Mouse (Mus musculus) lung, embryonic 14.5 days (tissue): ENCODE data around the gene Zfp746. TPM values are rescaled to one million over a fixed set of nuclear protein-coding genes. Genes with fewer than 3 reads are reported as not detected.

Experiments
- ATAC-seq: fragments of 200-750 bp; cut with Nextera tagmentation; 2 replicates; pipeline ENCODE4 v1.8.0; 2017; ENCODE audit warnings: mild to moderate bottlenecking, moderate TSS enrichment, moderate library complexity; ENCODE audit not compliant: insufficient read depth
- DNase-seq: peaks from one replicate; pipeline ENCODE4 v3.0.0-alpha.2; 2015
- H3K27ac ChIP-seq: fragments of 300-500 bp; sonication (generic); 2 replicates; pipeline ENCODE4 v1.5.1; 2014; ENCODE audit warnings: low read depth, mild to moderate bottlenecking, moderate library complexity
- H3K27me3 ChIP-seq: fragments of 300-500 bp; sonication (generic); 2 replicates; pipeline ENCODE4 v1.6.1; 2014; ENCODE audit warnings: low read length, control low read depth; ENCODE audit not compliant: insufficient read depth
- H3K36me3 ChIP-seq: fragments of 300-500 bp; sonication (generic); 2 replicates; pipeline ENCODE4 v1.6.1; 2014; ENCODE audit warnings: control low read depth; ENCODE audit not compliant: insufficient read depth
- H3K4me1 ChIP-seq: fragments of 300-500 bp; sonication (generic); 2 replicates; pipeline ENCODE4 v1.6.1; 2014; ENCODE audit warnings: antibody characterized with exemption, control low read depth; ENCODE audit not compliant: insufficient read depth
- H3K4me2 ChIP-seq: fragments of 300-500 bp; sonication (generic); 2 replicates; pipeline ENCODE4 v1.6.1; 2014; ENCODE audit warnings: mild to moderate bottlenecking
- H3K4me3 ChIP-seq: fragments of 300-500 bp; sonication (generic); 2 replicates; pipeline ENCODE4 v1.5.1; 2014; ENCODE audit warnings: low read depth, low read length
- H3K9ac ChIP-seq: fragments of 300-500 bp; sonication (generic); 2 replicates; pipeline ENCODE4 v1.6.1; 2014
- H3K9me3 ChIP-seq: fragments of 300-500 bp; sonication (generic); 2 replicates; pipeline ENCODE4 v1.6.1; 2016; ENCODE audit warnings: low read depth, low read length, control low read depth
- CTCF ChIP-seq: IDR thresholded peaks from 2 replicates; pipeline ENCODE4 v1.5.1; 2016; ENCODE audit warnings: antibody characterized with exemption, low read depth
- WGBS: fragments of 180-500 bp; shearing (Covaris S2); extraction: QIAGEN DNeasy Blood & Tissue Kit; methylation state at CpG from one replicate; pipeline ENCODE4 v1.1.7; 2014; 5-methylcytosine and 5-hydroxymethylcytosine counted together
- polyA plus RNA-seq: library from polyadenylated mRNA; unstranded; fragments of >200 nt; fragmentation: Nextera tagmentation; extraction: Ambion mirVana; gene quantifications from 2 replicates; pipeline ENCODE4 v1.2.1, GENCODE M21; 2014

Gene Zfp746
- polyA plus RNA-seq, 1 experiment from 2014 or later = 30.1 TPM

DNA sequence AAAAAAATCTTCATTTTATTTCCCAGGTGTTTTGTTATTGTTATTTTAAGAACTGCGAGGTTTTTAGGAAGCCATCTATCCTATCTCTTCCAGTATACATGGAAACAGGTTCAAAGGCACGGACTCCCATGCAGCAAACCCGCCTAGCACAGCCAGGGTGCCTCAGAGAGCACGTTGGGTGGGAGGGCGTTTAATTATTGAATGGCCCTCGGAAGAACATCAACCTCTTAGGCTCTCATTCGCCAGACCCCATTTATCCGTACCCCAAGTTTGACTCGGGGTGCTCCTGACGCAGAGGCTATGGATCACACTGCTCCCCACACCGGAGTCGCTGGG is 39.3 kb downstream of the Zfp746 start:
- H3K4me2 ChIP-seq = peak overlapping the region; percentile 77
- no peaks in the 10 kb centered on the region for H3K4me1 ChIP-seq
- peaks cover 24% of the 10 kb centered on the region for H3K36me3 ChIP-seq
- H3K9me3 ChIP-seq = no peaks in the 10 kb centered on the region
- no peak; the same call in 1 of the 2 replicates for TF ChIP-seq CTCF
- ATAC-seq (peak; percentile 7; the same call in 1 of the 2 replicates), DNase-seq (peak; percentile 55)
- H3K4me3 ChIP-seq = peak overlapping the region; percentile 80
- 3% methylated on average over 12 of the region's 12 CpGs for WGBS
- H3K27ac ChIP-seq = peak overlapping the region; percentile 73; the same call in 1 of the 2 replicates
- peak overlapping the region; percentile 86 for H3K9ac ChIP-seq
- no peaks in the 10 kb centered on the region for H3K27me3 ChIP-seq

DNA sequence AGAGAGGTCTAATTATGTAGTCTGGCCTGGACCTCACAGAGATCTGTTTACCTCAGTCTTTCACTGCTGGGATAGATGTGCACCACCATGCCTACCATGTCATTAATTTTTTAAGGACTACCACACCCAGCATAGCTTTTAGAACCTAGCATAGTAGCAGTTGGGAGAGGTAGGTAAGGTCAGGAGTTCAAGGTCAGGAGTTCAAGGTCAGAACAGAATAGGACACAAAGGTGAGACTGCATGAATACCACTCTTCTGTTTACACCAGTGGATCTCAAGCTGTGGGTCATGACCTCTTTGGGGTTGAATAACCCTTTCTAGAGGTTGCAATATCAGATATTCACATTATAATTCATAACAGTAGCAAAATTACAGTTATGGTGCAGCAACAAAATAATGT is 53.7 kb downstream of the Zfp746 start:
- no peak overlapping the region for H3K9ac ChIP-seq
- no peaks in the 10 kb centered on the region for H3K9me3 ChIP-seq
- no peak for DNase-seq
- no peak overlapping the region for H3K4me3 ChIP-seq
- peaks cover 82% of the 10 kb centered on the region for H3K36me3 ChIP-seq
- no peaks in the 10 kb centered on the region for H3K27me3 ChIP-seq
- H3K4me1 ChIP-seq = no peaks in the 10 kb centered on the region
- no peak overlapping the region for H3K27ac ChIP-seq
- no peak overlapping the region for H3K4me2 ChIP-seq
- TF ChIP-seq CTCF = no peak
- no peak for ATAC-seq

DNA sequence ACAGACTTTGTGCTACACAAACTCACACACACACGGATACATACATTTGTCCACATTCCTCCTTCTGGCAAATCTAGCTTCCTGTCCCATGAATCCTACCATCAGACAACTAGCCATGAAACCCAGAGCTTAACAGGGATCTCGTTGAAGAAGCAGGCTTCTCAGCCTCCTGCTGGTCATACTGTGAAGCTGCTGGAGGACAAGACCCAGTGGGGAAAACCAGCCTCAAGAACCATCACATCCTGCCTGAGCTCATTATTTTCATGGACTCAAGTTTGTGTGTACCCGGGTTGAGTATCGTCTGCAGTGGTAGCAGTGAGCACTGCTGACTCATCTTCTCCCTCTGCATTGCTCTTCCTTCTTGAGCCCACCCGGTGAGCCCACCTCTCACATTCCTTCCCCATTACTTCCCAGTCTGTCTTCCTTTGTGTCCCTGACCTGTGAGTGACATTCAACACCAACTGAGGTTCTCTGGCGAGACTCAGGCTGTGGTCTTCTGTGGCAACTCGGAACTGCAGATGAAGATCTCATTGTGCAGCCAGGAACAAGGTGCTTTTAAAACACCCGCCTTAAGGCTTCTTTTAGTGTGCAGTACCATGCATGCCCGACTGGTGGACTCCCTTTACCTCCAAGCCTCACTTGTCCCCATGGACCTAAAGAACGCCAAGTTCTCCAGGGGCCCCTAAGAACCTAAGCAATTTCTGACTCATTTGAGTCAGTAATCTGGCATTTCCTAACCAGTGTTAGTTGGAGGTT is 60.3 kb downstream of the Zfp746 start:
- DNase-seq (no peak), ATAC-seq (no peak)
- Histone ChIP-seq H3K9ac (no peak overlapping the region), H3K27ac (no peak overlapping the region), H3K4me2 (no peak overlapping the region), H3K4me1 (no peaks in the 10 kb centered on the region), H3K4me3 (no peak overlapping the region), H3K36me3 (peaks cover 84% of the 10 kb centered on the region), H3K9me3 (peaks cover 27% of the 10 kb centered on the region), H3K27me3 (no peaks in the 10 kb centered on the region)
- no peak for TF ChIP-seq CTCF
- WGBS = 84% methylated on average over 10 of the region's 10 CpGs

DNA sequence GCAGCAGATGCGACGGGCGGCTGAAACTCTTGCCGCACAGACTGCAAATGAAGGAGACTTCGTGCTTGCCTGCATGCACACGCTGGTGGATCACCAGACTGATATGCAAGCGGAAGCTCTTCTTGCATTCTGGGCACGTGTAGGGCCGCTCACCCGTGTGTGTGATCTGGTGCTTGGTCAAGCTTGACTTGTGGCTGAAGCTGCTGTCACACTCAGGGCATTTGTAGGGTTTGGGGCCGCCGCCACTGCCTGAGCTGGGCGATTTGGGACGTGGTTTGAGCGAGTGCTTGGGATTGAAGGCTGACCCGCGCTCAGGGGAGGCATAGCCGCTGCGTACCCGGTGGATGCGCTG is 61.4 kb downstream of the Zfp746 start:
- DNase-seq (no peak), ATAC-seq (no peak)
- Histone ChIP-seq H3K9me3 (peaks cover 27% of the 10 kb centered on the region), H3K27ac (no peak overlapping the region), H3K4me1 (no peaks in the 10 kb centered on the region), H3K9ac (no peak overlapping the region), H3K4me3 (no peak overlapping the region), H3K27me3 (no peaks in the 10 kb centered on the region), H3K4me2 (no peak overlapping the region), H3K36me3 (peaks cover 80% of the 10 kb centered on the region)
- TF ChIP-seq CTCF = no peak
- WGBS = 82% methylated on average over 21 of the region's 21 CpGs

DNA sequence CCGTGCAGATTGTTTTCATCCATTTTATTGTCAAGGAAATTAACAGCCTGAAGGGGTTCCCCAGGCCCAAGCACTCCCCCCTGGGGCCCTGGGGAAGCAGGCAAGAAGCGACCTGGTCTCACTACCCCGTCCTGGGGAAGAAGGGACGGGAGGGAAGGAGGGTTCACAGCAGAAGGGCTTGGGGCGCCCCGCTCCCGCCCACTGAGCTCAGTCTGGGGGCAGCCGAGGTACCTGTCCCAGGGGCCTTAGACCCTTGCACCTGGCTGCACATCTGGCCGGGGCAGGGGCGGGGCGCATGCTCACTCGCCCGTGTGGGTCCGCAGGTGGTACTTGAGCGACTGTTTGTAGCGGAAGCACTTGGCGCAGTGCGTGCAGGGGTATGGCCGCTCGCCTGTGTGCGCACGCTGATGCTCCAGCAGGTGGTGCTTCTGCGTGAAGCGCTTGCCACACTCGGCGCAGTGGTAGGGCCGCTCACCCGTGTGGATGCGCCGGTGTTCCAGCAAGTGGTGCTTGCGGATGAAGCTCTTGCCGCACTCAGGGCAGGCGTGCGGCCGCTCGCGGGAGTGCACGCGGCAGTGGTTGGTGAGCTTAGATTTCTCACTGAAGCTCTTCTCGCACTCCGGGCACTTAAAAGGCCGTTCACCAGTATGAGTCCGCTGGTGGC is 61.9 kb downstream of the Zfp746 start:
- Histone ChIP-seq H3K27ac (no peak overlapping the region), H3K9me3 (peaks cover 27% of the 10 kb centered on the region), H3K4me1 (no peaks in the 10 kb centered on the region), H3K4me2 (no peak overlapping the region), H3K9ac (no peak overlapping the region), H3K27me3 (no peaks in the 10 kb centered on the region), H3K36me3 (peaks cover 77% of the 10 kb centered on the region), H3K4me3 (no peak overlapping the region)
- 86% methylated on average over 43 of the region's 43 CpGs for WGBS
- ATAC-seq (no peak; the same call in 1 of the 2 replicates), DNase-seq (peak; percentile 4)
- TF ChIP-seq CTCF = no peak

DNA sequence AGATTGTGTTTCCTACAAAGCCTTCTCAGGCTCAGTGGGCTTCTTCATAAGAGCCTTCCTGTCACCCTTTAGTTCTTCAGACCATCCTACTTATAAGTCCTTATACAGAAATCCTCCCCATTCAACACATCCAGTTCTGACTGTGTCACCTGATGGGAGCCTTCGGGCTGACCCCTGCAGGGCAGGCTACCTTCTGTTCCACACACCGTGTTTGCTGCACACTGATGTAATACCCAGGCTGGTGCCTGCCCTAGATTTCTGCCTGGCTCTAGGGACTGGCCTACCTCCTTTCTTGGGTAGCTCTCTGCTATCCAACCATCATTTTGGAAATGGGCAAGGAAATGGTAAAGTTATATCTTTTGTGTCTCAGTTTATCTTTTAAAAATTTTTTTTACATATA is 63.7 kb downstream of the Zfp746 start:
- no peak for TF ChIP-seq CTCF
- no peaks in the 10 kb centered on the region for H3K27me3 ChIP-seq
- no peak overlapping the region for H3K4me3 ChIP-seq
- 78% methylated on average over 2 of the region's 2 CpGs for WGBS
- no peak for DNase-seq
- H3K27ac ChIP-seq = no peak overlapping the region
- H3K4me2 ChIP-seq = no peak overlapping the region
- no peak overlapping the region for H3K9ac ChIP-seq
- peaks cover 61% of the 10 kb centered on the region for H3K36me3 ChIP-seq
- ATAC-seq = no peak
- H3K4me1 ChIP-seq = no peaks in the 10 kb centered on the region
- peaks cover 27% of the 10 kb centered on the region for H3K9me3 ChIP-seq

DNA sequence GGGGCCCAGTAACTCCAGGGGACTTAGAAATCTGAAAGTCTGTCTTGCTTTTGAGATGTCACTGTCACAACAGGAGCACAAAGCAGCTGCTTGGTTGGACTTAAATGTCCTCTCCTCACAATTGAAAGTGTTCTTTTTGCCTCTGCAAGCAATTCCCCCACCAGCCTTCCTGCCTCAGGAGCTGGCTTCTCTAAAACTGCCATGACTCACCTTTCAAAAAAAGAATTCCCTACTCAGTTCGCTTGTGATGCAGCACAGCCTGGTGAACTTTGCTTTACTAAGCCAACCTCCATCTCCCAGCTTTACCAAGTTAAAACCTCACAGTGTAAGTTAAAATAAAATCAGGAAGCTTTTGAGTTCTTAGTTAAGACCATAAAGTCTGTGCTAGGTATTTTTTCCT is 64.7 kb downstream of the Zfp746 start:
- H3K9me3 ChIP-seq = peaks cover 27% of the 10 kb centered on the region
- TF ChIP-seq CTCF = no peak
- no peaks in the 10 kb centered on the region for H3K4me1 ChIP-seq
- H3K27ac ChIP-seq = no peak overlapping the region
- no peak overlapping the region for H3K4me2 ChIP-seq
- DNase-seq (no peak), ATAC-seq (no peak)
- H3K27me3 ChIP-seq = no peaks in the 10 kb centered on the region
- no peak overlapping the region for H3K4me3 ChIP-seq
- H3K9ac ChIP-seq = no peak overlapping the region
- H3K36me3 ChIP-seq = peaks cover 51% of the 10 kb centered on the region
- 65% methylated on average over 1 of the region's 1 CpGs for WGBS
